ENCODE assay signal across 8 mouse cellular contexts in the genomic region with DNA sequence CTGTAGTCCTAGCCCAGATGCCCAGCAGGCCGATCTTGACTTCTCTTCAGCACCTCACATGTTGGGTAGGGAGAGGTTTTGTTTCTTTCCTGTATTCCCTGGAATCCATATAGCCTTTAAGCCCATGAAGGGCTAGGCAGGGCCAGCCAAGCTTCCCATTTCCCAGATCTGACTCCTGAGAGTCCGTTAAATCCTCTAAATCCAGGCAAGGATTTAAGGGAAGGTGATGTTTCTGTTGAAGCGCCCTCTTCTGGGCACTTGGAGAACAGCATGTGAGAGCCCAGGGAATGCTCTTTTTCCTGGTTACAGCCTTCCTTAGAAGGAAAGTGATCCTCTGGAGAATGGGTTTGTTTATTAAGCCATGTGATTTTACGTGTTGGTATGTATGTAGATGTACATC. TPM values are rescaled to one million over a fixed set of nuclear protein-coding genes. Genes with fewer than 3 reads are reported as not detected.
DNase-seq lines count a peak whose midpoint lies in the region; ATAC-seq and TF ChIP-seq lines count a peak whose summit lies in the region.

No protein-coding gene starts in this region.

- no peak overlapping the region for H3K4me3 ChIP-seq in forebrain, embryonic 10.5 days
- no peak overlapping the region for H3K4me3 ChIP-seq in forebrain, embryonic 13.5 days
- no peak overlapping the region for H3K4me3 ChIP-seq in liver, postnatal 0 days (ENCODE audit: low read depth, low read length)
- no peak overlapping the region for H3K4me3 ChIP-seq in limb, embryonic 10.5 days
- H3K4me3 ChIP-seq in stomach, postnatal 0 days (ENCODE audit: low read depth, low read length): no peak overlapping the region

- no peak overlapping the region for H3K9ac ChIP-seq in forebrain, embryonic 13.5 days
- H3K9ac ChIP-seq in liver, postnatal 0 days (replicated peaks): no peak overlapping the region
- no peak overlapping the region for H3K9ac ChIP-seq in stomach, postnatal 0 days (ENCODE audit: low read length)

- H3K4me2 ChIP-seq in forebrain, embryonic 13.5 days: no peak overlapping the region
- no peak overlapping the region for H3K4me2 ChIP-seq in liver, postnatal 0 days (ENCODE audit: low read depth, low read length)
- no peak overlapping the region for H3K4me2 ChIP-seq in stomach, postnatal 0 days (replicated peaks; ENCODE audit: low read depth)

- H3K27ac ChIP-seq in forebrain, embryonic 10.5 days: no peak overlapping the region
- H3K27ac ChIP-seq in forebrain, embryonic 13.5 days: no peak overlapping the region
- no peak overlapping the region for H3K27ac ChIP-seq in liver, postnatal 0 days (ENCODE audit: low read depth)
- no peak overlapping the region for H3K27ac ChIP-seq in limb, embryonic 10.5 days
- no peak overlapping the region for H3K27ac ChIP-seq in stomach, postnatal 0 days (replicated peaks)

- H3K4me1 ChIP-seq in forebrain, embryonic 10.5 days: peaks cover 16% of the 10 kb centered on the region
- H3K4me1 ChIP-seq in forebrain, embryonic 13.5 days: peaks cover 7% of the 10 kb centered on the region; the same call in 1 of the 2 replicates
- no peaks in the 10 kb centered on the region for H3K4me1 ChIP-seq in liver, postnatal 0 days (ENCODE audit: insufficient read depth)
- H3K4me1 ChIP-seq in limb, embryonic 10.5 days: peaks cover 16% of the 10 kb centered on the region
- no peaks in the 10 kb centered on the region; the same call in 1 of the 2 replicates for H3K4me1 ChIP-seq in stomach, postnatal 0 days (replicated peaks; ENCODE audit: control insufficient read depth, insufficient read depth)

- TF ChIP-seq EP300 in liver, postnatal 0 days (IDR thresholded peaks at IDR 0.05; ENCODE audit: low read depth): no peak
- no peak for TF ChIP-seq EP300 in stomach, postnatal 0 days (optimal IDR thresholded peaks at IDR 0.05)

- peaks cover 100% of the 10 kb centered on the region for H3K36me3 ChIP-seq in forebrain, embryonic 10.5 days (replicated peaks)
- H3K36me3 ChIP-seq in forebrain, embryonic 13.5 days (ENCODE audit: poor library complexity, severe bottlenecking): peaks cover 77% of the 10 kb centered on the region
- H3K36me3 ChIP-seq in liver, postnatal 0 days (replicated peaks; ENCODE audit: insufficient read depth, low read length): peaks cover 3% of the 10 kb centered on the region
- peaks cover 99% of the 10 kb centered on the region for H3K36me3 ChIP-seq in limb, embryonic 10.5 days
- H3K36me3 ChIP-seq in stomach, postnatal 0 days (ENCODE audit: control insufficient read depth, insufficient read depth, low read length): peaks cover 16% of the 10 kb centered on the region; the same call in 1 of the 2 replicates

- peak; percentile 86 for TF ChIP-seq CTCF in liver, postnatal 0 days (IDR thresholded peaks at IDR 0.05; ENCODE audit: low read depth)
- peak; percentile 90 for TF ChIP-seq CTCF in stomach, postnatal 0 days (IDR thresholded peaks at IDR 0.05; ENCODE audit: low read depth)

- WGBS in forebrain, embryonic 10.5 days: 38% methylated on average over 4 of the region's 4 CpGs
- WGBS in forebrain, embryonic 13.5 days: 33% methylated on average over 4 of the region's 4 CpGs
- 38% methylated on average over 4 of the region's 4 CpGs for WGBS in liver, postnatal 0 days (ENCODE audit: insufficient replicate concordance)
- 41% methylated on average over 4 of the region's 4 CpGs for WGBS in limb, embryonic 10.5 days
- WGBS in stomach, postnatal 0 days: 25% methylated on average over 4 of the region's 4 CpGs

- H3K27me3 ChIP-seq in forebrain, embryonic 10.5 days (ENCODE audit: poor library complexity, severe bottlenecking): no peaks in the 10 kb centered on the region
- no peaks in the 10 kb centered on the region for H3K27me3 ChIP-seq in forebrain, embryonic 13.5 days
- no peaks in the 10 kb centered on the region for H3K27me3 ChIP-seq in liver, postnatal 0 days (ENCODE audit: insufficient read depth, low read length)
- H3K27me3 ChIP-seq in limb, embryonic 10.5 days (ENCODE audit: low read depth, poor library complexity, severe bottlenecking): no peaks in the 10 kb centered on the region
- H3K27me3 ChIP-seq in stomach, postnatal 0 days (ENCODE audit: control insufficient read depth, insufficient read depth, low read length): no peaks in the 10 kb centered on the region

- no peak for ATAC-seq in forebrain, embryonic 13.5 days
- ATAC-seq in liver, postnatal 0 days: no peak
- no peak for ATAC-seq in stomach, postnatal 0 days (ENCODE audit: low FRiP score, low TSS enrichment)

- peak; percentile 71 for DNase-seq in forebrain, embryonic 10.5 days (ENCODE audit: extremely low spot score, low spot score)
- peak; percentile 54 for DNase-seq in liver, postnatal 0 days
- DNase-seq in liver (no peak), MN1 (ENCODE audit: low spot score) (peak; percentile 71)
- DNase-seq in embryo, embryonic 9.5 days (ENCODE audit: extremely low spot score): peak; percentile 67
- peak; percentile 77 for DNase-seq in limb, embryonic 10.5 days (ENCODE audit: low spot score)
- DNase-seq in stomach, postnatal 0 days (ENCODE audit: low spot score): peak; percentile 68

- no peaks in the 10 kb centered on the region for H3K9me3 ChIP-seq in forebrain, embryonic 10.5 days
- H3K9me3 ChIP-seq in forebrain, embryonic 13.5 days (replicated peaks): no peaks in the 10 kb centered on the region
- H3K9me3 ChIP-seq in liver, postnatal 0 days (ENCODE audit: low read length): no peaks in the 10 kb centered on the region
- H3K9me3 ChIP-seq in limb, embryonic 10.5 days (replicated peaks): no peaks in the 10 kb centered on the region
- H3K9me3 ChIP-seq in stomach, postnatal 0 days (ENCODE audit: control insufficient read depth, low read length): no peaks in the 10 kb centered on the region

RNA-seq across cellular contexts. Expression of a gene that starts 13.2 kb away (rescaled TPM):
- polyA plus RNA-seq in forebrain, embryonic 10.5 days (2016; fragmentation: Nextera tagmentation; extraction: Ambion mirVana): 24.5 and 25.8 TPM in 2 replicates
- 9.3 and 12.4 TPM in 2 replicates for polyA plus RNA-seq in forebrain, embryonic 13.5 days (2015; fragmentation: Nextera tagmentation; extraction: Ambion mirVana)
- 0.63 and 0.70 TPM in 2 replicates for polyA plus RNA-seq in liver, postnatal 0 days (2015; fragmentation: Nextera tagmentation; extraction: Ambion mirVana)
- polyA plus RNA-seq in limb, embryonic 10.5 days (2016; fragmentation: Nextera tagmentation; extraction: Ambion mirVana): 31.1 and 44.4 TPM in 2 replicates
- polyA plus RNA-seq in stomach, postnatal 0 days (2015; fragmentation: Nextera tagmentation; extraction: Ambion mirVana): 2.8 and 3.2 TPM in 2 replicates

RNA-seq across cellular contexts. Expression of a gene that starts 17.2 kb away (rescaled TPM):
- polyA plus RNA-seq in forebrain, embryonic 10.5 days (2016; fragmentation: Nextera tagmentation; extraction: Ambion mirVana): 0.10 and 0.12 TPM in 2 replicates
- polyA plus RNA-seq in forebrain, embryonic 13.5 days (2015; fragmentation: Nextera tagmentation; extraction: Ambion mirVana): 0.08 and 0.18 TPM in 2 replicates
- polyA plus RNA-seq in liver, postnatal 0 days (2015; fragmentation: Nextera tagmentation; extraction: Ambion mirVana): 0.29 and 0.40 TPM in 2 replicates
- 0.15 and 0.31 TPM in 2 replicates for polyA plus RNA-seq in limb, embryonic 10.5 days (2016; fragmentation: Nextera tagmentation; extraction: Ambion mirVana)
- polyA plus RNA-seq in stomach, postnatal 0 days (2015; fragmentation: Nextera tagmentation; extraction: Ambion mirVana): 0.56 and 0.65 TPM in 2 replicates

RNA-seq across cellular contexts. Expression of a gene that starts 17.8 kb away (rescaled TPM):
- 22.7 and 25.3 TPM in 2 replicates for polyA plus RNA-seq in forebrain, embryonic 10.5 days (2016; fragmentation: Nextera tagmentation; extraction: Ambion mirVana)
- polyA plus RNA-seq in forebrain, embryonic 13.5 days (2015; fragmentation: Nextera tagmentation; extraction: Ambion mirVana): 9.6 and 10.8 TPM in 2 replicates
- 4.6 and 5.2 TPM in 2 replicates for polyA plus RNA-seq in liver, postnatal 0 days (2015; fragmentation: Nextera tagmentation; extraction: Ambion mirVana)
- polyA plus RNA-seq in limb, embryonic 10.5 days (2016; fragmentation: Nextera tagmentation; extraction: Ambion mirVana): 35.0 and 38.8 TPM in 2 replicates
- polyA plus RNA-seq in stomach, postnatal 0 days (2015; fragmentation: Nextera tagmentation; extraction: Ambion mirVana): 6.4 and 7.5 TPM in 2 replicates

RNA-seq across cellular contexts. Expression of a gene that starts 33.1 kb away (rescaled TPM):
- polyA plus RNA-seq in forebrain, embryonic 10.5 days (2016; fragmentation: Nextera tagmentation; extraction: Ambion mirVana): 41.9 and 48.9 TPM in 2 replicates
- polyA plus RNA-seq in forebrain, embryonic 13.5 days (2015; fragmentation: Nextera tagmentation; extraction: Ambion mirVana): 71.0 and 72.3 TPM in 2 replicates
- 26.2 and 26.9 TPM in 2 replicates for polyA plus RNA-seq in liver, postnatal 0 days (2015; fragmentation: Nextera tagmentation; extraction: Ambion mirVana)
- polyA plus RNA-seq in limb, embryonic 10.5 days (2016; fragmentation: Nextera tagmentation; extraction: Ambion mirVana): 55.0 and 70.3 TPM in 2 replicates
- polyA plus RNA-seq in stomach, postnatal 0 days (2015; fragmentation: Nextera tagmentation; extraction: Ambion mirVana): 48.4 and 52.0 TPM in 2 replicates

RNA-seq across cellular contexts. Expression of a gene that starts 44.0 kb away (rescaled TPM):
- polyA plus RNA-seq in forebrain, embryonic 10.5 days (2016; fragmentation: Nextera tagmentation; extraction: Ambion mirVana): 37.9 and 39.1 TPM in 2 replicates
- 17.0 and 18.9 TPM in 2 replicates for polyA plus RNA-seq in forebrain, embryonic 13.5 days (2015; fragmentation: Nextera tagmentation; extraction: Ambion mirVana)
- polyA plus RNA-seq in liver, postnatal 0 days (2015; fragmentation: Nextera tagmentation; extraction: Ambion mirVana): 0.41 and 0.63 TPM in 2 replicates
- polyA plus RNA-seq in limb, embryonic 10.5 days (2016; fragmentation: Nextera tagmentation; extraction: Ambion mirVana): 106 and 157 TPM in 2 replicates
- polyA plus RNA-seq in stomach, postnatal 0 days (2015; fragmentation: Nextera tagmentation; extraction: Ambion mirVana): 11.2 and 12.5 TPM in 2 replicates
